Mouse (Mus musculus): ENCODE measurements around the gene Lypd5. TPM values are rescaled to one million over a fixed set of nuclear protein-coding genes. Genes with fewer than 3 reads are reported as not detected.
A peak's percentile ranks its signal among the peaks of the same experiment; 100 is the strongest.
"Not testable (repeated sequence)": the region's sequence is repeated elsewhere in the genome, so short reads cannot be mapped to it uniquely, and the experiment has no call there.

Gene Lypd5
- polyA plus RNA-seq, 1 experiment, result not detected

DNA sequence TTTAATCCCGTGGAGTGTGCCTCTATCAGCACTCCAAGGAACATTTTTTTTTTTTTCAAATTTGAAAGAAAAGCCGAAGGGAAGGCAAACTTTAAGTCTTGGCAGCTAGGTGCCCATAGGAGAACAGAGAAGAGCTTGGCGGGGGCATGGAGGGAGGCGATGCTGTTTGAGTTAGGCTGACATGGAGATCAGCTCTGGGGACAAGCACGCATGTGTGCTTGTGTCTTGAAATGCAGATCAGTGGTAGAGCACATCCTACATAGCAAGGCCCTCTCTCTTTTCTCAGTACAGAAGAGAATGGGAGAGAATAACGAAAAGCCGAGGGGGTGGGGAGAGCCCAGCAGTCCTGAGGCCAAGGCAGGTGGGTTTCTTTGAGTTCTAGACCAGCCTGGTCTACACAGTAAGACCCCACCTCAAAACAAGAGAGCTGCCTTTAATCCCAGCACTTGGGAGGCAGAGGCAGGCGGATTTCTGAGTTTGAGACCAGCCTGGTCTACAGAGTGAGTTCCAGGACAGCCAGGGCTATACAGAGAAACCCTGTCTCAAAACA, 49.4 kb downstream of the Lypd5 start:
- no peaks in the 10 kb centered on the region; the same call in 1 of the 2 replicates for H3K36me3 ChIP-seq (ENCODE audit: control insufficient read depth, insufficient read depth, low read length, poor library complexity, severe bottlenecking)
- H3K27me3 ChIP-seq (ENCODE audit: control insufficient read depth, insufficient read depth, low read length, poor library complexity, severe bottlenecking), result no peaks in the 10 kb centered on the region
- no peaks in the 10 kb centered on the region for H3K4me1 ChIP-seq (ENCODE audit: control insufficient read depth, insufficient read depth, low read length)
- H3K27ac ChIP-seq (ENCODE audit: insufficient read depth, low read length), result no peak overlapping the region
- H3K4me3 ChIP-seq (ENCODE audit: low read depth, low read length), result peak overlapping the region; percentile 76
- no peaks in the 10 kb centered on the region for H3K9me3 ChIP-seq (replicated peaks; ENCODE audit: control insufficient read depth, insufficient read depth, low read length, poor library complexity, severe bottlenecking)
- peak overlapping the region; percentile 50 for H3K9ac ChIP-seq (ENCODE audit: low read depth, poor library complexity, severe bottlenecking)
- TF ChIP-seq POLR2A (IDR thresholded peaks at IDR 0.05; ENCODE audit: insufficient read depth, low read length) (no peak), EP300 (IDR thresholded peaks at IDR 0.05; ENCODE audit: insufficient read depth, low read depth, low read length) (no peak), CTCF (IDR thresholded peaks at IDR 0.05; ENCODE audit: low read depth, low read length) (no peak)

DNA sequence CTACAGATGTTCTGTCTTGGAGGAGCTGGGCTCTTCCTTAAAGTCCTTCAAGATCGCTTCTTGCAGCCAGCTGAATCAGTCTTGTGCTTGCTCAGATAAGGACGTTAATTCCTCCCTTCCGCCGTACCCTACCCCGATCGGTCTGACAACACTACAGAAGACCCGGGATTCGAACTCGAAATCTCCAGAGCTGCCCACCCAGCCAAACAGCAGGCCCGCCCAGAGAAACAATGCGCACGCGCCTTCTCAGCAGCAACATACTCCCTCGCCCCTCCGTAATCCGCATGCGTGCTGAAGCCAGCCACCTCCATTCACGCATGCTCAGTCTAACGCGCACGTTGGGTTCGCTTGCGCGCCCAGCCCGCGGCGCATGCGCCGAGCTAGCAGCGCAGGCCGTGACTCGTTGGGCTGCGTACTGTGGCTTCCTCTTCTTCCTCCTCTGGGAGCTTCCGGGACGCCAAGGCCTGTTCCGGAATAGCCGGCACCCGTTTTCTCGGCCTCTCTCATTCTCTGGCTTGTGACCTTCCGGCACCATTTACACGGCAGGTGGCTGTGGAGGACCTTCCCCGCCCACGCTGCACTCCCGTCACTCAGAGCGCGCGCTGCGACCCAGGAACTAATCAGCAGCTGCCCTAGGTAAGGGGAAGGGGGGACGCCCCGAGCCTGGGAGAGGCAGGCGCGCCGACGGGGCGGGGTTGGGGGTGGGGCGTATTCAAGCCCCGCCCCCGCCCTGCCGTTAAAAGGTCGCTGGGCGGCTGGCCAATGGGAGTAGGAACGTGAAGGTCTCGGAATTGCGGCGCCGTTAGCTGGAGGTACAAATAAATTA, 50.5 kb downstream of the Lypd5 start, which contains the start of gene Smg9:
TSS of gene Smg9 (plus strand) at position 364 of the 826 bp plus-strand sequence.
- H3K27me3 ChIP-seq (ENCODE audit: control insufficient read depth, insufficient read depth, low read length, poor library complexity, severe bottlenecking), result no peaks in the 10 kb centered on the region
- H3K4me1 ChIP-seq (ENCODE audit: control insufficient read depth, insufficient read depth, low read length), result no peaks in the 10 kb centered on the region
- TF ChIP-seq POLR2A (IDR thresholded peaks at IDR 0.05; ENCODE audit: insufficient read depth, low read length) (peak; percentile 50), EP300 (IDR thresholded peaks at IDR 0.05; ENCODE audit: insufficient read depth, low read depth, low read length) (no peak)
- peak within 1 kb of the TSS; percentile 58 for H3K9ac ChIP-seq (ENCODE audit: low read depth, poor library complexity, severe bottlenecking)
- H3K36me3 ChIP-seq (ENCODE audit: control insufficient read depth, insufficient read depth, low read length, poor library complexity, severe bottlenecking), result no peaks in the 10 kb centered on the region; the same call in 1 of the 2 replicates
- no peaks in the 10 kb centered on the region for H3K9me3 ChIP-seq (replicated peaks; ENCODE audit: control insufficient read depth, insufficient read depth, low read length, poor library complexity, severe bottlenecking)
- H3K4me3 ChIP-seq (ENCODE audit: low read depth, low read length), result peak within 1 kb of the TSS; percentile 90
- peak within 1 kb of the TSS; percentile 83 for H3K27ac ChIP-seq (ENCODE audit: insufficient read depth, low read length)

DNA sequence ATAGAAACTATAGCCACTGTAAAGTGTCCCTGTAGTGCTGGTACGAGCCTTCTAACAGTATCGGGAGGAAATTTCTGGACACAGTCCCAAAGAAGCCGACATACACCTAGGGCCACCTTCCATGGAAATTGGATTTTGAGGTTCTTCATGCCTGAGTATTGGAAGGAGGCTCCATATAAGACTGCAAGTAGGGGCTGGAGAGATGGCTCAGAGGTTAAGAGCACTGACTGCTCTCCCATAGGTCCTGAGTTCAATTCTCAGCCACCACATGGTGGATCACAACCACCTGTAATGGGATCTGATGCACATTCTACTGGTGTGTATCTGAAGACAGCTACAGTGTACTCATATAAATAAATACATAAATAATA, 51.1 kb downstream of the Lypd5 start:
- Histone ChIP-seq H3K9me3 (replicated peaks; ENCODE audit: control insufficient read depth, insufficient read depth, low read length, poor library complexity, severe bottlenecking) (no peaks in the 10 kb centered on the region), H3K4me1 (ENCODE audit: control insufficient read depth, insufficient read depth, low read length) (no peaks in the 10 kb centered on the region)

DNA sequence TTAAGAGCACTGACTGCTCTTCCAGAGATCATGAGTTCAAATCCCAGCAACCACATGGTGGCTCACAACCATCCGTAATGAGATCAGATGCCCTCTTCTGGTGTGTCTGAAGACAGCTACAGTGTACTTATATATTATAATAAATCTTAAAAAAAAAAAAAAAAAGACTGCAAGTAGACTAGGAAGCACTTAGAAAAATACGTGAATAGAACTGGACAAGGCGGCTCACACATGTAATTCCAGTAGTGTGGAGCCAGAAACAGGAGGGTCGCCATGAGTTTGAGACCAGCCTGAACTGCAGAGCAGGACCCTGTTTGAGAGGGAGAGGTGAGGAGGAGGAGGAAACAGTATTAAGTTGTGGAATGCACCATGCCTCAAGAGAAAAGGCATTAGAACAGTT, 51.5 kb downstream of the Lypd5 start:
- not testable (repeated sequence) for H3K27me3 ChIP-seq (ENCODE audit: control insufficient read depth, insufficient read depth, low read length, poor library complexity, severe bottlenecking); H3K9me3 ChIP-seq (replicated peaks; ENCODE audit: control insufficient read depth, insufficient read depth, low read length, poor library complexity, severe bottlenecking); H3K27ac ChIP-seq (ENCODE audit: insufficient read depth, low read length); H3K4me1 ChIP-seq (ENCODE audit: control insufficient read depth, insufficient read depth, low read length); H3K36me3 ChIP-seq (ENCODE audit: control insufficient read depth, insufficient read depth, low read length, poor library complexity, severe bottlenecking)
- Histone ChIP-seq H3K4me3 (ENCODE audit: low read depth, low read length) (peak overlapping the region; percentile 38; the same call in 1 of the 2 replicates), H3K9ac (ENCODE audit: low read depth, poor library complexity, severe bottlenecking) (peak overlapping the region; percentile 58; the same call in 1 of the 2 replicates)

More for the DNA sequence above, 51.1 kb downstream of the Lypd5 start:
- H3K27ac ChIP-seq (ENCODE audit: insufficient read depth, low read length), result peak overlapping the region; percentile 44; the same call in 1 of the 2 replicates
- peak overlapping the region; percentile 90 for H3K4me3 ChIP-seq (ENCODE audit: low read depth, low read length)
- no peaks in the 10 kb centered on the region for H3K27me3 ChIP-seq (ENCODE audit: control insufficient read depth, insufficient read depth, low read length, poor library complexity, severe bottlenecking)
- H3K9ac ChIP-seq (ENCODE audit: low read depth, poor library complexity, severe bottlenecking), result peak overlapping the region; percentile 58
- TF ChIP-seq POLR2A (IDR thresholded peaks at IDR 0.05; ENCODE audit: insufficient read depth, low read length) (no peak), EP300 (IDR thresholded peaks at IDR 0.05; ENCODE audit: insufficient read depth, low read depth, low read length) (no peak), CTCF (IDR thresholded peaks at IDR 0.05; ENCODE audit: low read depth, low read length) (no peak)
- no peaks in the 10 kb centered on the region; the same call in 1 of the 2 replicates for H3K36me3 ChIP-seq (ENCODE audit: control insufficient read depth, insufficient read depth, low read length, poor library complexity, severe bottlenecking)

DNA sequence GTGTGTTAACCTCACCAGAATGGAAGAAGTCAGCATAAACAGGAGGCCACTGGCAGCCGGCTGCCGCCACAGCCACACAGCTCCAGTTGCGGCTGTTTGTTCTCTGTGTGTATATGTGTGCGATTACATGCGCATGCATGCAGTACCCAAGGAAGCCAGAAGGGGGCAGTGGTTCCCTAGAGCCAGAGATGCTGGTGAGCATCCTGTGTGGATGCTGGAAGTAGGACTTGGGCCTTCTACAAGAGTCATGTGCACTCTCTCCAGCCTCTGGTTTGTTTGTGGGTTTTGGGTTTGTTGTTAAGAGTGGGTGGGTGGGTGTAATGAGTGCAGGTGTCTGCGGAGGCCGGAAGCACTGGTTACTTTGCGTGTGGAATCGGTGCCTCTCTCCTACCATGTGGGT, 53.9 kb downstream of the Lypd5 start:
- H3K9ac ChIP-seq (ENCODE audit: low read depth, poor library complexity, severe bottlenecking), result no peak overlapping the region
- H3K27ac ChIP-seq (ENCODE audit: insufficient read depth, low read length), result no peak overlapping the region
- no peaks in the 10 kb centered on the region for H3K9me3 ChIP-seq (replicated peaks; ENCODE audit: control insufficient read depth, insufficient read depth, low read length, poor library complexity, severe bottlenecking)
- H3K4me1 ChIP-seq (ENCODE audit: control insufficient read depth, insufficient read depth, low read length), result no peaks in the 10 kb centered on the region
- no peaks in the 10 kb centered on the region for H3K27me3 ChIP-seq (ENCODE audit: control insufficient read depth, insufficient read depth, low read length, poor library complexity, severe bottlenecking)
- no peak for TF ChIP-seq EP300 (IDR thresholded peaks at IDR 0.05; ENCODE audit: insufficient read depth, low read depth, low read length)
- TF ChIP-seq CTCF (IDR thresholded peaks at IDR 0.05; ENCODE audit: low read depth, low read length), result peak; percentile 49
- H3K4me3 ChIP-seq (ENCODE audit: low read depth, low read length), result no peak overlapping the region
- H3K36me3 ChIP-seq (ENCODE audit: control insufficient read depth, insufficient read depth, low read length, poor library complexity, severe bottlenecking), result peaks cover 6% of the 10 kb centered on the region

Other genes with a start within 250 kb of the Lypd5 start
- 1.3 and 1.4 TPM in 2 replicates for gene Zfp112, start 236.9 kb upstream of the Lypd5 start, polyA plus RNA-seq (2011; ENCODE audit: insufficient read depth, insufficient read length, low read depth, missing spikeins)
- 3.9 and 4.6 TPM in 2 replicates for gene Zfp235, start 215.0 kb upstream of the Lypd5 start, polyA plus RNA-seq (2011; ENCODE audit: insufficient read depth, insufficient read length, low read depth, missing spikeins)
- gene Zfp114, start 174.1 kb upstream of the Lypd5 start, polyA plus RNA-seq (2011; ENCODE audit: insufficient read depth, insufficient read length, low read depth, missing spikeins), result 0.84 and 1.9 TPM in 2 replicates
- gene Zfp111, start 137.8 kb upstream of the Lypd5 start, polyA plus RNA-seq (2011; ENCODE audit: insufficient read depth, insufficient read length, low read depth, missing spikeins), result 7.9 and 8.9 TPM in 2 replicates
- gene Zfp109, start 111.6 kb upstream of the Lypd5 start, polyA plus RNA-seq (2011; ENCODE audit: insufficient read depth, insufficient read length, low read depth, missing spikeins), result 3.9 and 4.5 TPM in 2 replicates
- 0.36 TPM in 1 of 2 replicates, not detected in the other for gene Zfp108, start 94.4 kb upstream of the Lypd5 start, polyA plus RNA-seq (2011; ENCODE audit: insufficient read depth, insufficient read length, low read depth, missing spikeins)
- 8.5 and 14.3 TPM in 2 replicates for gene Zfp93, start 78.8 kb upstream of the Lypd5 start, polyA plus RNA-seq (2011; ENCODE audit: insufficient read depth, insufficient read length, low read depth, missing spikeins)
- 5.6 and 9.0 TPM in 2 replicates for gene Zfp61, start 48.0 kb upstream of the Lypd5 start, polyA plus RNA-seq (2011; ENCODE audit: insufficient read depth, insufficient read length, low read depth, missing spikeins)
- 4.7 and 5.3 TPM in 2 replicates for gene Zfp94, start 32.5 kb upstream of the Lypd5 start, polyA plus RNA-seq (2011; ENCODE audit: insufficient read depth, insufficient read length, low read depth, missing spikeins)
- gene Tescl, start 15.3 kb upstream of the Lypd5 start, polyA plus RNA-seq (2011; ENCODE audit: insufficient read depth, insufficient read length, low read depth, missing spikeins), result not detected in 2 replicates
- 1.4 and 1.8 TPM in 2 replicates for gene Kcnn4, start 21.1 kb downstream of the Lypd5 start, polyA plus RNA-seq (2011; ENCODE audit: insufficient read depth, insufficient read length, low read depth, missing spikeins)
- 25.5 and 37.9 TPM in 2 replicates for gene Smg9, start 50.4 kb downstream of the Lypd5 start, polyA plus RNA-seq (2011; ENCODE audit: insufficient read depth, insufficient read length, low read depth, missing spikeins)
- not detected in 2 replicates for gene Irgc1, start 103.1 kb downstream of the Lypd5 start, polyA plus RNA-seq (2011; ENCODE audit: insufficient read depth, insufficient read length, low read depth, missing spikeins)
- gene Plaur, start 113.3 kb downstream of the Lypd5 start, polyA plus RNA-seq (2011; ENCODE audit: insufficient read depth, insufficient read length, low read depth, missing spikeins), result 29.5 and 38.0 TPM in 2 replicates
- 10.4 and 12.2 TPM in 2 replicates for gene Cadm4, start 132.8 kb downstream of the Lypd5 start, polyA plus RNA-seq (2011; ENCODE audit: insufficient read depth, insufficient read length, low read depth, missing spikeins)
- gene Zfp428, start 157.8 kb downstream of the Lypd5 start, polyA plus RNA-seq (2011; ENCODE audit: insufficient read depth, insufficient read length, low read depth, missing spikeins), result 12.3 and 13.1 TPM in 2 replicates
- not detected in 2 replicates for gene AC161166.1, start 163.3 kb downstream of the Lypd5 start, polyA plus RNA-seq (2011; ENCODE audit: insufficient read depth, insufficient read length, low read depth, missing spikeins)
- gene Irgq, start 181.5 kb downstream of the Lypd5 start, polyA plus RNA-seq (2011; ENCODE audit: insufficient read depth, insufficient read length, low read depth, missing spikeins), result 7.2 and 8.2 TPM in 2 replicates
- gene Pinlyp, start 196.9 kb downstream of the Lypd5 start, polyA plus RNA-seq (2011; ENCODE audit: insufficient read depth, insufficient read length, low read depth, missing spikeins), result 1.1 TPM in 1 of 2 replicates, not detected in the other
- gene Xrcc1, start 197.1 kb downstream of the Lypd5 start, polyA plus RNA-seq (2011; ENCODE audit: insufficient read depth, insufficient read length, low read depth, missing spikeins), result 84.8 and 85.8 TPM in 2 replicates
- gene Ethe1, start 238.3 kb downstream of the Lypd5 start, polyA plus RNA-seq (2011; ENCODE audit: insufficient read depth, insufficient read length, low read depth, missing spikeins), result 13.4 and 15.5 TPM in 2 replicates
- gene Zfp575, start 238.4 kb downstream of the Lypd5 start, polyA plus RNA-seq (2011; ENCODE audit: insufficient read depth, insufficient read length, low read depth, missing spikeins), result 0.88 and 1.4 TPM in 2 replicates

Data from ES-Bruce4 (cell line).